Mouse (Mus musculus) thymus, adult 2 months (tissue): ENCODE measurements at regions not wholly inside any gene's neighbourhood (a gene's known extent, or its start where the extent isn't known, plus 50 kb on each side); places are given as distances from the start of the nearest gene placed in this dataset.

Source experiments
- CTCF ChIP-seq: fragments of 200-500 bp; IDR thresholded peaks from 2 replicates; pipeline ENCODE4 v1.5.1; 2012; ENCODE audit warnings: mild to moderate bottlenecking, control low read depth, low read length, moderate library complexity, borderline replicate concordance; ENCODE audit not compliant: control insufficient read depth, poor library complexity, insufficient read depth; ENCODE audit errors: extremely low read depth
- POLR2A ChIP-seq: fragments of 200-500 bp; IDR thresholded peaks from 2 replicates; pipeline ENCODE4 v1.6.1; 2012; ENCODE audit warnings: mild to moderate bottlenecking, low read length, control low read depth, moderate library complexity; ENCODE audit not compliant: control insufficient read depth, poor library complexity, insufficient read depth; ENCODE audit errors: extremely low read depth

- no peak for TF ChIP-seq POLR2A
- TF ChIP-seq CTCF: no peak
Measured at GRCm38 (mm10) chr2:48416207-48416750, 397.6 kb upstream of the Acvr2a start.
